Mouse (Mus musculus) stomach, postnatal 0 days (tissue): ENCODE data around the gene Ncoa1.

ENCODE experiments used
- CTCF ChIP-seq: IDR thresholded peaks from 2 replicates; pipeline ENCODE4 v1.5.1; 2016; ENCODE audit warnings: antibody characterized with exemption, low read depth, mild to moderate bottlenecking, moderate library complexity
- EP300 ChIP-seq: optimal IDR thresholded peaks from 2 replicates; pipeline ENCODE3; 2016; ENCODE audit warnings: antibody characterized with exemption

- no peak for TF ChIP-seq CTCF
- no peak for TF ChIP-seq EP300
These were observed 29.9 kb upstream of the Ncoa1 start for GRCm38 (mm10) chr12:4506810-4507430.
